Mouse (Mus musculus) midbrain, postnatal 0 days (tissue): ENCODE results near the gene Ucp2. TPM values are rescaled to one million over a fixed set of nuclear protein-coding genes. Genes with fewer than 3 reads are reported as not detected.

Experiments
- ATAC-seq: fragments of 200-750 bp; cut with Nextera tagmentation; 2 replicates; pipeline ENCODE4 v1.8.0; 2017; ENCODE audit warnings: moderate number of reproducible peaks, mild to moderate bottlenecking, moderate TSS enrichment, moderate library complexity; ENCODE audit not compliant: low FRiP score
- DNase-seq: peaks from one replicate; pipeline ENCODE4 v3.0.0-alpha.2; 2015; ENCODE audit warnings: low spot score
- H3K27ac ChIP-seq: fragments of 300-500 bp; sonication (generic); 2 replicates; pipeline ENCODE4 v1.5.1; 2014; ENCODE audit warnings: low read depth, mild to moderate bottlenecking, low read length, mixed read lengths
- H3K27me3 ChIP-seq: fragments of 300-500 bp; sonication (generic); 2 replicates; pipeline ENCODE4 v1.6.1; 2014; ENCODE audit warnings: low read length, control low read depth, mixed read lengths; ENCODE audit not compliant: insufficient read depth
- H3K36me3 ChIP-seq: fragments of 300-500 bp; sonication (generic); 2 replicates; pipeline ENCODE4 v1.6.1; 2014; ENCODE audit warnings: low read length, control low read depth, mixed read lengths; ENCODE audit not compliant: insufficient read depth
- H3K4me1 ChIP-seq: fragments of 300-500 bp; sonication (generic); 2 replicates; pipeline ENCODE4 v1.6.1; 2014; ENCODE audit warnings: mild to moderate bottlenecking, control low read depth, antibody characterized with exemption, low read length, mixed read lengths; ENCODE audit not compliant: insufficient read depth
- H3K4me2 ChIP-seq: fragments of 300-500 bp; sonication (generic); 2 replicates; pipeline ENCODE4 v1.6.1; 2014; ENCODE audit warnings: low read depth, mild to moderate bottlenecking, low read length, mixed read lengths; ENCODE audit not compliant: poor library complexity, severe bottlenecking
- H3K4me3 ChIP-seq: fragments of 300-500 bp; sonication (generic); 2 replicates; pipeline ENCODE4 v1.5.1; 2014; ENCODE audit warnings: low read depth, mild to moderate bottlenecking, low read length, moderate library complexity
- H3K9ac ChIP-seq: fragments of 300-500 bp; sonication (generic); replicated peaks from 2 replicates; pipeline ENCODE4 v1.6.1; 2014; ENCODE audit warnings: mild to moderate bottlenecking, low read length, moderate library complexity, mixed read lengths; ENCODE audit not compliant: poor library complexity, severe bottlenecking
- H3K9me3 ChIP-seq: fragments of 300-500 bp; sonication (generic); 2 replicates; pipeline ENCODE4 v1.6.1; 2016; ENCODE audit warnings: low read length, control low read depth
- CTCF ChIP-seq: IDR thresholded peaks from 2 replicates; pipeline ENCODE4 v1.5.1; 2016; ENCODE audit warnings: antibody characterized with exemption, mild to moderate bottlenecking
- WGBS: fragments of 180-500 bp; shearing (Covaris S2); extraction: QIAGEN DNeasy Blood & Tissue Kit; methylation state at CpG from one replicate; pipeline ENCODE4 v1.1.7; 2014; 5-methylcytosine and 5-hydroxymethylcytosine counted together
- polyA plus RNA-seq: library from polyadenylated mRNA; unstranded; fragments of >200 nt; fragmentation: Nextera tagmentation; extraction: Ambion mirVana; gene quantifications from 2 replicates; pipeline ENCODE4 v1.2.1, GENCODE M21; 2015
- total RNA-seq: library from RNA; depleted of rRNA; stranded (reverse); fragments of >200 nt; gene quantifications from 2 replicates; pipeline ENCODE4 v1.2.3, GENCODE M21; 2014

The Ucp2 gene
- total and polyA plus RNA-seq, 2 experiments from 2014 or later: 99.9 to 118 TPM

- Histone ChIP-seq H3K4me1 (peaks cover 10% of the 10 kb centered on the region; the same call in 1 of the 2 replicates), H3K9ac (no peak overlapping the region), H3K4me2 (no peak overlapping the region), H3K27ac (no peak overlapping the region), H3K27me3 (no peaks in the 10 kb centered on the region), H3K9me3 (no peaks in the 10 kb centered on the region), H3K4me3 (no peak overlapping the region), H3K36me3 (0 out of 2 replicates have a peak, but pooled peaks cover 3% of the 10 kb centered on the region)
- TF ChIP-seq CTCF: no peak
- no peak for ATAC-seq
- no peak for DNase-seq
- 92% methylated on average over 13 of the region's 13 CpGs for WGBS
Observed at GRCm38 (mm10) chr7:100497982-100498381, 4.8 kb downstream of the Ucp2 start.

DNA sequence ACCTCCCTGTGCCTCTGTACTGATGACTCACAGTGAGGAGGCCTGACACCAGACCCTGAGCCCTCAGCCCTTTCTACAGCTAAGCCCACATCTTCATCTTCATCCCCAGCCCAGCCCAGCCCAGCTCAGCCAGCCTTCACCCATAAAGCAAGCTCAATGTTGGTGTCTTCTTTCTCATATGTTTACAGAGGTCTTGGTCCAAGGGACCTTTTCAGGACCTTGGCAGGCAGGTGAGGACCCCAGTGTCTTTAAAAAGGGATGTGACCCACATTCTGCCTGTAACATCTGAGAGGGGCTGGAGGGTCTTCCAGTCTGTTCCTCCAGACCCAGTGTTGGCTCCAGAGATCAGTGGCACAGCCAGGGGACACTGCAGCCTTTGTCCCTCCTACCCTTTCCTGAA, 6.3 kb downstream of the Ucp2 start:
- H3K4me1 ChIP-seq: peaks cover 10% of the 10 kb centered on the region; the same call in 1 of the 2 replicates
- ATAC-seq (no peak), DNase-seq (no peak)
- no peak overlapping the region for H3K4me2 ChIP-seq
- no peak overlapping the region for H3K27ac ChIP-seq
- H3K27me3 ChIP-seq: no peaks in the 10 kb centered on the region
- H3K4me3 ChIP-seq: no peak overlapping the region
- H3K9ac ChIP-seq: no peak overlapping the region
- H3K36me3 ChIP-seq: 0 out of 2 replicates have a peak, but pooled peaks cover 3% of the 10 kb centered on the region
- no peak for TF ChIP-seq CTCF
- H3K9me3 ChIP-seq: no peaks in the 10 kb centered on the region

DNA sequence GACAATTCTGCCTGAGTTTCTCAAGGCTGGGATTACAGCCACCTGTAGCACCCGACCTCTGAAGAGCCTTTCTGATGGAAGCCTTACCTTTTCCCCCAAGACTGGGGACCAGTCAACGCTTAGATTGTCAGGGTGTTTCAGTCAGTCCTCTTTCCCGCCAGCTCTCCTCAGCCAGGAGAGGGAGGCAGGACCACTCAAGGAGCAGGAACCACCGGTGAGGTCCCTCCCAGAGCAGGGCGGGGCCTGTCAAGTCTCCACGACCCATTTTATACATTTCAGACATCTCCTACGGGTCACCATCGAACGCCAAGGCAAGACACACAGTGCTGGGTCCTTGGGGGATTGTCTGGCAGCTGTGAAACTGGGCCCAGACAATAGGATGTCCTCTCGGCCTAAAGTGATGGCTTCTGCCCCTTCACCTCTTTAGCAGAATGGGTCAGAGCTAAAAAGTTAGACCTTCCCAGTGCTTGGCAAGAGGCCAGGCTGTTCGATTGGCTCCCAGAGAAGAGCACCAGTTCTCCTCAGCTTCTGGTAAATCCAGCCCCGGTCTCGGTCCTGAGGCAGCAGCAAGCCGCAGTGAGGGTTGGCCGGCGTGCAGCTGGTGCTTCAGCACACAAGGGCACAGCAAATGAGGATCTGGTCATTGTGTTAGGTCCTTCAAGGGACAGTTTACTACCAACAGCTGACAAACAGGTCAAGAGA, 7.3 kb downstream of the Ucp2 start:
- Histone ChIP-seq H3K9me3 (no peaks in the 10 kb centered on the region), H3K9ac (no peak overlapping the region), H3K27me3 (no peaks in the 10 kb centered on the region), H3K27ac (no peak overlapping the region), H3K36me3 (0 out of 2 replicates have a peak, but pooled peaks cover 3% of the 10 kb centered on the region), H3K4me1 (peaks cover 6% of the 10 kb centered on the region; the same call in 1 of the 2 replicates), H3K4me2 (no peak overlapping the region), H3K4me3 (no peak overlapping the region)
- ATAC-seq (no peak), DNase-seq (no peak)
- WGBS: 75% methylated on average over 16 of the region's 16 CpGs
- no peak for TF ChIP-seq CTCF

GRCm38 (mm10) chr7:100501027-100501843, 8.1 kb downstream of the Ucp2 start:
- H3K9me3 ChIP-seq: no peaks in the 10 kb centered on the region
- H3K27me3 ChIP-seq: no peaks in the 10 kb centered on the region
- DNase-seq (no peak), ATAC-seq (no peak)
- no peak overlapping the region for H3K4me3 ChIP-seq
- WGBS: 80% methylated on average over 6 of the region's 6 CpGs
- H3K27ac ChIP-seq: no peak overlapping the region
- H3K9ac ChIP-seq: no peak overlapping the region
- no peak overlapping the region for H3K4me2 ChIP-seq
- 0 out of 2 replicates have a peak, but pooled peaks cover 3% of the 10 kb centered on the region for H3K36me3 ChIP-seq
- TF ChIP-seq CTCF: no peak
- H3K4me1 ChIP-seq: 0 out of 2 replicates have a peak, but pooled peaks cover under 1% of the 10 kb centered on the region

GRCm38 (mm10) chr7:100501844-100502373, 8.8 kb downstream of the Ucp2 start:
- H3K4me1 ChIP-seq: no peaks in the 10 kb centered on the region
- H3K36me3 ChIP-seq: 0 out of 2 replicates have a peak, but pooled peaks cover 3% of the 10 kb centered on the region
- no peaks in the 10 kb centered on the region for H3K27me3 ChIP-seq
- ATAC-seq: no peak
- no peak for DNase-seq
- no peak overlapping the region for H3K9ac ChIP-seq
- H3K27ac ChIP-seq: no peak overlapping the region
- no peaks in the 10 kb centered on the region for H3K9me3 ChIP-seq
- H3K4me3 ChIP-seq: no peak overlapping the region
- no peak overlapping the region for H3K4me2 ChIP-seq
- WGBS: 57% methylated on average over 2 of the region's 2 CpGs
- no peak for TF ChIP-seq CTCF
